In genomic region chr11:76899758-76900738, GRCm38 (mm10) we compare ENCODE assay signal across 9 mouse cellular contexts. TPM values are rescaled to one million over a fixed set of nuclear protein-coding genes. Genes with fewer than 3 reads are reported as not detected.
DNase-seq lines count a peak whose midpoint lies in the region; ATAC-seq lines count a peak whose summit lies in the region.
"Had no signal": no experiment of that assay in that cellular context is flagged by ENCODE, and none has a peak within 500 bp of the region (broad histone marks: within the 10 kb centered on the region; RNA-seq: fewer than 3 reads in every experiment).

No protein-coding gene starts in this region.

- intact Hi-C loops in heart, postnatal 36 days (cut with DNase I), result loop anchor here (5.0 kb wide), 1 partner anchor 47 kb away; no protein-coding TSS in a partner anchor

- peak; percentile 44 for DNase-seq in heart, adult 8-10 months (ENCODE audit: low spot score)
- DNase-seq in heart, postnatal 36 days, result no peak
- peak; percentile 50 for DNase-seq in ES-CJ7 (ENCODE audit: low read depth, low spot score)
- DNase-seq in c-Kit-positive CD71-positive TER-119-positive erythroid progenitor cells, embryonic 14.5 days (ENCODE audit: low spot score), result peak; percentile 8
- DNase-seq in lung, postnatal 25 days (ENCODE audit: low spot score), result peak; percentile 64
- no peak for DNase-seq in urinary bladder, adult 18-20 months (ENCODE audit: low spot score in 2 of 2)
- no peak for DNase-seq in layer of hippocampus, adult 18-20 months (ENCODE audit: low spot score in 2 of 2)
- DNase-seq: liver, embryonic 13.5 days had no signal

- ATAC-seq in erythroblast, adult 5-6 weeks (replicated peaks; ENCODE audit: low FRiP score, poor library complexity, severe bottlenecking), result no peak

RNA-seq across cellular contexts. Expression of gene Tmigd1, which starts 1.9 kb away (rescaled TPM):
- total RNA-seq in heart, adult 8-10 months (2022), result under 1 TPM in 2 of 4 experiments, not detected in 2; 0.38 to 0.53 TPM
- total RNA-seq in heart, postnatal 36 days (2021), result under 1 TPM; 0.22 to 0.27 TPM
- total RNA-seq in erythroblast, adult 5-6 weeks (2015; ENCODE audit: low replicate concordance), result not detected in 2 replicates
- total RNA-seq in erythroblast, adult 5-6 weeks (2017; ENCODE audit: low replicate concordance), result not detected in 2 replicates
- total RNA-seq in layer of hippocampus, adult 18-20 months (2021), result not detected

RNA-seq across cellular contexts. Expression of gene Blmh, which starts 24.6 kb away (rescaled TPM):
- 10 to 100 TPM; 27.6 to 31.0 (median 28.0) TPM for total RNA-seq in heart, adult 8-10 months (2022)
- 10 to 100 TPM; 34.1 to 40.7 TPM for total RNA-seq in heart, postnatal 36 days (2021)
- total RNA-seq in erythroblast, adult 5-6 weeks (2015; ENCODE audit: low replicate concordance), result 10.9 and 12.7 TPM in 2 replicates
- total RNA-seq in erythroblast, adult 5-6 weeks (2017; ENCODE audit: low replicate concordance), result 21.0 and 26.6 TPM in 2 replicates
- total RNA-seq in layer of hippocampus, adult 18-20 months (2021), result 10 to 100 TPM; 47.4 to 54.4 TPM

RNA-seq across cellular contexts. Expression of gene Cpd, which starts 53.2 kb away (rescaled TPM):
- 10 to 100 TPM; 32.8 to 38.8 (median 37.0) TPM for total RNA-seq in heart, adult 8-10 months (2022)
- 10 to 100 TPM; 43.3 to 44.9 TPM for total RNA-seq in heart, postnatal 36 days (2021)
- total RNA-seq in erythroblast, adult 5-6 weeks (2015; ENCODE audit: low replicate concordance), result 13.4 and 19.6 TPM in 2 replicates
- total RNA-seq in erythroblast, adult 5-6 weeks (2017; ENCODE audit: low replicate concordance), result 7.8 and 8.6 TPM in 2 replicates
- total RNA-seq in layer of hippocampus, adult 18-20 months (2021), result 10 to 100 TPM; 61.3 to 63.9 TPM

Comparison
In these comparisons a context has a peak if more than half of its experiments do, and no peak if none do; other contexts are left out.
1. DNase-seq: peak in heart, adult 8-10 months (single experiment), ES-CJ7 (single experiment), c-Kit-positive CD71-positive TER-119-positive erythroid progenitor cells, embryonic 14.5 days (single experiment) and lung, postnatal 25 days (single experiment); none in heart, postnatal 36 days (0 of 2), urinary bladder, adult 18-20 months (0 of 2) and layer of hippocampus, adult 18-20 months (0 of 2).